Mouse (Mus musculus) megakaryocyte progenitor cell, adult 5-6 weeks (primary cell): Measurements from ENCODE around the gene Ralgps1. TPM values are rescaled to one million over a fixed set of nuclear protein-coding genes. Genes with fewer than 3 reads are reported as not detected.
"Not testable (repeated sequence)": the region's sequence is repeated elsewhere in the genome, so short reads cannot be mapped to it uniquely, and the experiment has no call there.

Experiments
- ATAC-seq: replicated peaks from 2 replicates; pipeline ENCODE4 v1.8.0; 2016; ENCODE audit warnings: mild to moderate bottlenecking, moderate TSS enrichment, inconsistent platforms; ENCODE audit not compliant: poor library complexity
- total RNA-seq, 2 experiments: library from RNA; stranded (forward) in 1 of 2; stranded (reverse) in 1 of 2; fragments of 157-497, 149-512 nt in 1 of 2; fragments of 200-1000 nt in 1 of 2; gene quantifications; 2 replicates each; pipeline versions ENCODE4 v1.2.3 to v1.2.4; 2015 to 2017

The Ralgps1 gene
- total RNA-seq, 2 experiments from 2014 or later = 0.42 to 2.4 TPM

DNA sequence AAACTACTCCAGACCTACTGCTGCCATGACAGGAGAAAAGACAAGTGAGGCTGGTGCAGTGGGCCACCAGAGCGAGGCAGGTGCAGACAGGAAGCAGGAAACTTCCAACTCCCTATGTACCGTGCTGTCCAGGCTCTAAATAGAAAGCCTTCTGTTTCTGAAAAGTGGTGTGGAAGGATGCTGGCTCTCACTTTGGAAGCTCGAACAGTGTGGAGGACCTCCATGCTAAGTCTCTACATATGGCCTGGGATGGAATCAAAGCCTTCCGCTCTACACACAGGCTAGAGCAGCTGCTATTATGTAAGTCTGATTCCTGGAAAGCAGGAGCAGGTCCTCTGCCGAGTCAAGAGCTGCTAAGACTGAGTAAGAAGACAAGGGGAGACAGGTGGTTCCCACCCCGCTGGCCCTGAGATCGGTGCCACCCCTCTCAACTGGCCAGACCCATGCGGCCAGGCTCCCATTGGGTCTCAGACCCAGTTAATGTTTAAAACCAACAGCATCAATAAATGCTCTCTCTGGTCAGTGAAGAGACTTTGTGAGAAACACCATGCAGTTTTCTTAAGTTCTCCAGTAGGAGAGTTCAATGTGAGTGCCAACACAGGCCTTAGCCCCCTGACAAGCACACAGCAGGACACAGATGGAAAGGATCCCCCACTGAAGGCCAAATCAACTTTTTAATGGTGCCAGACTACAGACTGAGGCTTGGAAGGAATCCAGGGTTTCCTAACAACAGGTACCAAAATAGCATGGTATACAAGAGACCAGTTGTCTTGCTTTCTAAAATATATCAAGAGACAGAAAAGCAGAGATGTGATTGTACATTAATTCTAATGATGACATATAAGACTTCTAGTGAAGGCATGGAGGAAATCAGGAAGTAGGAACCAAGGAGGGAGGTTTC, 280.4 kb downstream of the Ralgps1 start:
- no peak for ATAC-seq

DNA sequence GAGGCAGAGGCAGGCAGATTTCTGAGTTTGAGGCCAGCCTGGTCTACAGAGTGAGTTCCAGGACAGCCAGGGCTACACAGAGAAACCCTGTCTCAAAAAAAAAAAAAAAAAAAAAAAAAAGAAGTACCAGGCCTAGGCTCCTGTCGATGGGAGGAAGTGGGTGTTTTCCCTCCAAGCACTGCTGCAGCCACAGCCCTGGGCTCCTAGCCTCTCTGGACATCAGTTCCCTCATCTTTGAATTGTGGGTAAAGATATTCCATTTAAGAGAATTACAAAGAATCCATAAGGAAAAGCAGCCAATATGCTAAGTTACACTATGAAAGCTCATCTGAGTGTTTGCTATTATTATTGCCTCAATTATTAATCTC, 281.3 kb downstream of the Ralgps1 start:
- ATAC-seq = not testable (repeated sequence)

DNA sequence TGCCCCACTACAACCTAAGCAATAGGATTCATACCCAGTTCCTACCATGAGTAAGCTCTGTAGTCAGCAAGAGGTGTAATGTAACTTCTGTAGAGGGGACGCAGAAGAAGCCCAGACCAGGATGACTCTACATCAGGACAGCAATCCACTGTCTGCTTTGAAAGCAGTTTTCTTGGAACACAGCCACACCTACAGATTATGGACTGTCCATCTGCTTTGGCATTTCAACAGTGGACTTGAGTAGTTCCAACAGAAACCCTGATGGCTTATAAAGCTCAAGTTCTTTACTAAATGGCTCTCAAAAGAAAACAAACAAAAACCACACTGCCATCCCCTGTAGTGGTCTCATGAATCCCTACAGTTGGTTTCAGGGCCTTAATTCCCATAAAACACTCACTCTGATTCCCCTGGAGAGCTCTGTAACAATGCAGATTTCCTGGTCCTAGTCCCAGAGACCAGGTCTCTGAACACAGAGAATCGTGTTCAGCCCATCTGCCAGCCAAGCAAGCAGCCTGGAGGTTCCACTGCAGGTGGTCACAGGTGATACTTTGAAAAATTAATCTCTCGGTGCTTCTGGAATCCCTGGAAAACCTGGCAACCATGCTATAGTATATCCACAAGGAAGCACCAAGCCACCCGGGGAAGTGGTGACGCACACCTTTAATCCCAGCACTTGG, 281.8 kb downstream of the Ralgps1 start:
- no peak for ATAC-seq

DNA sequence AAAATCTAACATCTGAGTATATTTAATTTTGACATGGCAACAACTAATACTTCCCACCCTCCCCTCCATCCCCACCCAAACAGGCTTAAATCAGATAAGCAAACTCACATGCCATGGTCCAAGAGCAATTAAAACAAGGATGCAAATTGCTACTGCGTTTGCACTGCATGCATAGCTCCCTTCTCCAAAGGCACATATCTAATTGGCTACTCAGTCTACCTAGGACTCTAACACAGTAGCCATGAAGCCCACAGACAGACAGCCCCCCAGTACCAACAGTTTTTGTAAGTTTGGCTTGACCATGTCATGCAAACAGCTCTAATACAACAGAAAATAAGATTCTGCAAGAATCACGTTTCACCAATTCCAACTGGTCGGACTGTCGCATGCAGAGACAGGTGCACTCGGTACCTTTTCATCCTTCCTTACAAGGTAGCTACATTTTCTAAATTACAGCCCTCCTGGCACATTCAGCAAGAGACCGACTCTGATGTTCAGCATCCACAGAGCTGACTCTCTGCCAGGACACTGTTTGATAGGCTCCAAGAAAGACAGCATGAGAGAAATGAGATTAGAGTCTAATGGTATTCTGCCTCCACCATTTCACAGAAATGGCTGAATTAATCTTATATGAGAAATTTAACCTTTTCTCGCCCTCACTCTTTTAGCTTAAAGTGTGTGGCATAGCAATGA, 284.5 kb downstream of the Ralgps1 start:
- ATAC-seq = no peak

DNA sequence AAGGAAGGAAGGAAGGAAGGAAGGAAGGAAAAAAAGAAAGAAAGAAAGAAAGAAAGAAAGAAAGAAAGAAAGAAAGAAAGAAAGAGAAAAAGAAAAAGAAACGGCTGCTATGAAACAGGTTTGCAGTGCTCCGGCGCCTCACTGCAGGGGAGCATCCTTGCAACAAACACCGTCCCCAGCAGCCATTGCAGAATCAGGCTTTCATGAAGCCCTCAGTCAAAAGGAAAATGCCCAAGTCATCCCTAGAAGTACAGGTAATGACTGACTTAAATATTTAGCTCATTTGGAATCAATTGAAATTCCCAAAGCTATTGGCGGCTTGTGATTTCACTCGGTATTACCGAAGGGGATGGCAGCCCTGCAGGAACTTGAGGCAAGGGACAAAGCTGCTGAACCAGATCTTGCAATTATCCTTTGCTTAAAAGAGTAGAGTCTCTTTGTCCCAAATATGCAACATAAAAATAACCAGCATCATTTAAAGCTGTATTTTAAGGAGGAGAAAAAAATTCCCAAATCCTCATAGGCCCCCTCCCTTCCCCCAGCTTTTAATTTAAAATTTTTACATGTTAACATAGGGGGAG, 285.2 kb downstream of the Ralgps1 start:
- no peak for ATAC-seq

DNA sequence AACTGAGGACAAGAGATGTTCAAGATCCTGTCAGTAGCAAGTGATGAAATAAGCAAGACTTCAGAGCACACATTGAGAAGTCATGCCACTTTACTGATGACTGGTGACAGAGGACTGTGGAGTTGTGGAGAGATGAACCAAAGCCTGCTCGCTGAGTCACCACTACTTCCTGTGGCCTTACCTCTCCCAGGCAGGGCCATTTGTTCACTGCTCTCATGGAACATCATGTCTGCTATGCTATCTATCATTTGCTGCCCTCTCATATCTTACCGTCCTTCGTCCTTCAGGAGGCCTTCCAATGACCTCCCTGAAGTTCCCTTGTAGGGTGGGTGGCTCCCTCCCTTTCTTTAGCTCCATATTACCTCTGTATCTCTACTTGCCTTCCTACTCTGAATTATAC, 287.1 kb downstream of the Ralgps1 start:
- ATAC-seq = no peak

Other genes starting within 250 kb of the Ralgps1 start
- gene Garnl3, start 239.8 kb downstream of the Ralgps1 start, total RNA-seq (2015) = 0.12 TPM in 1 of 2 replicates, not detected in the other
- 0.03 TPM in 1 of 2 replicates, not detected in the other for gene Garnl3, start 239.8 kb downstream of the Ralgps1 start, total RNA-seq (2017)
- gene Angptl2, start 155.4 kb downstream of the Ralgps1 start, total RNA-seq (2015) = 0.74 and 0.78 TPM in 2 replicates
- 1.7 and 2.4 TPM in 2 replicates for gene Angptl2, start 155.4 kb downstream of the Ralgps1 start, total RNA-seq (2017)
- 22.7 and 24.6 TPM in 2 replicates for gene Zbtb34, start 59.8 kb upstream of the Ralgps1 start, total RNA-seq (2015)
- gene Zbtb34, start 59.8 kb upstream of the Ralgps1 start, total RNA-seq (2017) = 8.4 and 11.4 TPM in 2 replicates
- gene Zbtb43, start 97.1 kb upstream of the Ralgps1 start, total RNA-seq (2015) = 8.0 and 8.8 TPM in 2 replicates
- 8.0 and 10.5 TPM in 2 replicates for gene Zbtb43, start 97.1 kb upstream of the Ralgps1 start, total RNA-seq (2017)